Mouse (Mus musculus) midbrain, embryonic 14.5 days (tissue): ENCODE measurements around the gene Slc36a4. TPM values are rescaled to one million over a fixed set of nuclear protein-coding genes. Genes with fewer than 3 reads are reported as not detected.

Experiments used
- ATAC-seq: fragments of 200-750 bp; cut with Nextera tagmentation; 2 replicates; pipeline ENCODE4 v1.8.0; 2017; ENCODE audit warnings: moderate number of reproducible peaks, moderate library complexity; ENCODE audit not compliant: low FRiP score, low TSS enrichment
- DNase-seq: peaks from one replicate; pipeline ENCODE4 v3.0.0-alpha.2; 2015
- H3K27ac ChIP-seq: fragments of 300-500 bp; sonication (generic); replicated peaks from 2 replicates; pipeline ENCODE4 v1.5.1; 2014; ENCODE audit warnings: mild to moderate bottlenecking, low read depth, low read length, moderate library complexity
- H3K27me3 ChIP-seq: fragments of 300-500 bp; sonication (generic); 2 replicates; pipeline ENCODE4 v1.6.1; 2014; ENCODE audit warnings: low read length, control low read depth, mixed read lengths; ENCODE audit not compliant: control insufficient read depth, insufficient read depth
- H3K36me3 ChIP-seq: fragments of 300-500 bp; sonication (generic); 2 replicates; pipeline ENCODE4 v1.6.1; 2014; ENCODE audit warnings: low read length, control low read depth; ENCODE audit not compliant: control insufficient read depth, insufficient read depth
- H3K4me1 ChIP-seq: fragments of 300-500 bp; sonication (generic); 2 replicates; pipeline ENCODE4 v1.6.1; 2014; ENCODE audit warnings: mild to moderate bottlenecking, antibody characterized with exemption, low read length, control low read depth; ENCODE audit not compliant: control insufficient read depth, insufficient read depth
- H3K4me2 ChIP-seq: fragments of 300-500 bp; sonication (generic); 2 replicates; pipeline ENCODE4 v1.6.1; 2014; ENCODE audit warnings: mild to moderate bottlenecking, low read length, moderate library complexity
- H3K4me3 ChIP-seq: fragments of 300-500 bp; sonication (generic); replicated peaks from 2 replicates; pipeline ENCODE4 v1.5.1; 2014; ENCODE audit warnings: low read depth, low read length
- H3K9ac ChIP-seq: fragments of 300-500 bp; sonication (generic); replicated peaks from 2 replicates; pipeline ENCODE4 v1.6.1; 2014; ENCODE audit warnings: mild to moderate bottlenecking, low read length, moderate library complexity
- H3K9me3 ChIP-seq: fragments of 300-500 bp; sonication (generic); 2 replicates; pipeline ENCODE4 v1.6.1; 2016; ENCODE audit warnings: low read length, control low read depth, mixed read lengths; ENCODE audit not compliant: control insufficient read depth
- WGBS: fragments of 180-500 bp; shearing (Covaris S2); extraction: QIAGEN DNeasy Blood & Tissue Kit; methylation state at CpG from one replicate; pipeline ENCODE4 v1.1.7; 2014; 5-methylcytosine and 5-hydroxymethylcytosine counted together
- polyA plus RNA-seq: library from polyadenylated mRNA; unstranded; fragments of >200 nt; fragmentation: Nextera tagmentation; extraction: Ambion mirVana; gene quantifications from 2 replicates; pipeline ENCODE4 v1.2.1, GENCODE M21; 2014

Gene Slc36a4
- polyA plus RNA-seq, 1 experiment from 2014 or later = 43.4 TPM

GRCm38 (mm10) chr9:15766379-15766778 is 56.8 kb downstream of the Slc36a4 start:
- Histone ChIP-seq H3K9ac (no peak overlapping the region), H3K9me3 (no peaks in the 10 kb centered on the region), H3K27ac (no peak overlapping the region), H3K4me1 (no peaks in the 10 kb centered on the region), H3K36me3 (no peaks in the 10 kb centered on the region), H3K27me3 (no peaks in the 10 kb centered on the region), H3K4me2 (no peak overlapping the region), H3K4me3 (no peak overlapping the region)
- DNase-seq (no peak), ATAC-seq (no peak)
- 56% methylated on average over 5 of the region's 5 CpGs for WGBS

- Histone ChIP-seq H3K4me1 (no peaks in the 10 kb centered on the region), H3K27ac (no peak overlapping the region), H3K9me3 (no peaks in the 10 kb centered on the region), H3K27me3 (no peaks in the 10 kb centered on the region), H3K4me3 (no peak overlapping the region), H3K36me3 (no peaks in the 10 kb centered on the region), H3K4me2 (no peak overlapping the region), H3K9ac (no peak overlapping the region)
- DNase-seq = no peak
- WGBS = 62% methylated on average over 5 of the region's 5 CpGs
- ATAC-seq = no peak
These were observed 57.3 kb downstream of the Slc36a4 start for GRCm38 (mm10) chr9:15766821-15767220.

DNA sequence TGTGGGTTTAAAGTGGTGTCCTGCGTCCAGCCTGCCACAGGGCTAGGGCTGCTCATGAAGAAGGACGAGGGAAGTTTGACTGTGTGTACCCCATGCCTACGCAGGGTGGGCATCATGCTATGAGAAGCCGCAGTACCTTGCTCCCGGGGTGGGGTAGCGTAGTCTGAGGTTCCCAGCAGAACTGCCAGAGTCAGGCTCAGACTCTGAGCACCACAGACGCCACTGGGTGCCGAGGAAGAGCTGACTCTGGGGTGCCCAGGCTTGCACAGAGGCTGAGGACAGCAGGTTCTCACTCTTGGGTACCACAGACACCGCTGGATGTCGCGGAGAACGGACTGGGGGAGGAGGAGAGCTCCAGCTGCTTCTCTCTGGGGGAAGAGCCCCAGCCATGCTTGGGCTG is 63.2 kb downstream of the Slc36a4 start:
- Histone ChIP-seq H3K27ac (no peak overlapping the region), H3K4me2 (no peak overlapping the region), H3K9me3 (no peaks in the 10 kb centered on the region), H3K4me3 (no peak overlapping the region), H3K9ac (no peak overlapping the region), H3K36me3 (no peaks in the 10 kb centered on the region), H3K27me3 (no peaks in the 10 kb centered on the region), H3K4me1 (no peaks in the 10 kb centered on the region)
- DNase-seq (no peak), ATAC-seq (no peak)
- WGBS = 88% methylated on average over 12 of the region's 12 CpGs

DNA sequence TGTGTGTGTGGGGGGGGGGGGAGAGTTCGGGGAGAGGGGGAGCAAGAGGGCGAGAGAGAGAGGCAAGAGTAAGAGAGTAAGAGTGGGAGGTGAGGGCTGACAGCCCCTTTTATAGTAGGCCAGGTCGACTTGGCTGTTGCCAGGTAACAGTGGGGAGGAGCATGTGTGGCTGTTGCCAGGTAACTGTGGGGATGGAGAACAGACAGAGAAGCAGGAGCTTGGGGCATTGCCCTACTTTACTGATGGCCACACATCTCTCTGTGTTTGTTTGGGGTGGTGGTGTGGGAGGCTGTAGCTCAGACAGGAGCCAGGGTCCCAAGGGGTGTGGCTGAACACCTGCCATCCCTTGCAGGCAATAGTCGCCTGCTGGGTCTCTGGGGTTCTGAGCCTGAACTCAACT is 63.9 kb downstream of the Slc36a4 start:
- 51% methylated on average over 2 of the region's 4 CpGs for WGBS
- Histone ChIP-seq H3K27ac (no peak overlapping the region), H3K9me3 (no peaks in the 10 kb centered on the region), H3K27me3 (no peaks in the 10 kb centered on the region), H3K4me2 (no peak overlapping the region), H3K36me3 (no peaks in the 10 kb centered on the region), H3K9ac (no peak overlapping the region), H3K4me1 (no peaks in the 10 kb centered on the region), H3K4me3 (no peak overlapping the region)
- DNase-seq = no peak
- ATAC-seq = no peak

- ATAC-seq = no peak
- 79% methylated on average over 1 of the region's 1 CpGs for WGBS
- Histone ChIP-seq H3K9ac (no peak overlapping the region), H3K36me3 (no peaks in the 10 kb centered on the region), H3K4me1 (no peaks in the 10 kb centered on the region), H3K9me3 (no peaks in the 10 kb centered on the region), H3K27ac (no peak overlapping the region), H3K27me3 (no peaks in the 10 kb centered on the region), H3K4me2 (no peak overlapping the region), H3K4me3 (no peak overlapping the region)
- no peak for DNase-seq
These were observed 65.4 kb downstream of the Slc36a4 start for GRCm38 (mm10) chr9:15774911-15775310.

DNA sequence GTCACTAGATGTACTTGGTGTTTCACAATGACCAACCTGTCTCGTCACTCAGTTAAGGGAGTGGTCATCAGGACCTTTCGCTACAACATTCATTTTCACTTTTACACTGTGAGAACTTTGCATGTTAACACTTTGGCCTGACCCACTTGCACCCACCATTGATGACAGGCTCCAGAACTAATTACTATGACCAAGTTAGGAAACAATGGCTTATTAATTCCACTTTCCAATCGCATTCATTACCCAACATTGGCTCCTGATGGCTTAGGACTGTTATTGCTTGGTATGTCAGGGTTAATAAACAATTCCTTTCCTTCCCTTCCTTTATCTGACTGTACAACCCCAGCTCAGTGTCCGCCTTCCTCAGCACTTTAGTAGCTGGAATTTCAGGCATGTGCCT is 72.4 kb downstream of the Slc36a4 start:
- no peak overlapping the region for H3K4me2 ChIP-seq
- H3K27ac ChIP-seq = no peak overlapping the region
- DNase-seq (no peak), ATAC-seq (no peak)
- WGBS = 84% methylated on average over 4 of the region's 4 CpGs
- no peaks in the 10 kb centered on the region for H3K27me3 ChIP-seq
- H3K9ac ChIP-seq = no peak overlapping the region
- H3K36me3 ChIP-seq = no peaks in the 10 kb centered on the region
- no peaks in the 10 kb centered on the region for H3K9me3 ChIP-seq
- no peak overlapping the region for H3K4me3 ChIP-seq
- no peaks in the 10 kb centered on the region for H3K4me1 ChIP-seq

GRCm38 (mm10) chr9:15786192-15786591 is 76.7 kb downstream of the Slc36a4 start:
- DNase-seq = no peak
- Histone ChIP-seq H3K27ac (no peak overlapping the region), H3K9ac (no peak overlapping the region), H3K36me3 (no peaks in the 10 kb centered on the region), H3K4me3 (no peak overlapping the region), H3K4me1 (no peaks in the 10 kb centered on the region), H3K9me3 (no peaks in the 10 kb centered on the region), H3K4me2 (no peak overlapping the region), H3K27me3 (no peaks in the 10 kb centered on the region)
- ATAC-seq = no peak
- 35% methylated on average over 3 of the region's 3 CpGs for WGBS

DNA sequence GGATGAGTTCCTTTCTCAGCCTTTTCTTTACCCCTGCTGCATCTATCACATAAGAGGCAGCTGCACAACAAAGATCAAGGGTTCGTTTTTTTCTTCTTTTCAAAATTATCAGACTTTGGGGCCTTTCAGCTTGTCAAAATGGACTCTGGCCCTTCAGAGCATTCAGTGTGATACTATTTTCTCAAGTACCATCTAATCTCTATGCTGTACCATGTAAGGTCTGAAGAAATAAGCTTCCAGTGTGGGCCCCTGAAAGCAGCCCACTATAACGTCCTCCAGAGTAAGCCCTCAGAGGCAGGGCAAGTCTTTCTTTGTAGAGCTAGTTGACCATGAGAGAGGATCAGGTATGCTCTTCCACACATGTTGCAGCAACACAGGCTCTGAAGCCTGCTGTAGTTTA is 77.1 kb downstream of the Slc36a4 start:
- WGBS = 62% methylated on average over 2 of the region's 2 CpGs
- no peaks in the 10 kb centered on the region for H3K27me3 ChIP-seq
- no peak overlapping the region for H3K4me2 ChIP-seq
- no peak overlapping the region for H3K27ac ChIP-seq
- DNase-seq = no peak
- no peaks in the 10 kb centered on the region for H3K4me1 ChIP-seq
- no peaks in the 10 kb centered on the region for H3K36me3 ChIP-seq
- H3K4me3 ChIP-seq = no peak overlapping the region
- H3K9me3 ChIP-seq = no peaks in the 10 kb centered on the region
- ATAC-seq = no peak
- H3K9ac ChIP-seq = no peak overlapping the region

DNA sequence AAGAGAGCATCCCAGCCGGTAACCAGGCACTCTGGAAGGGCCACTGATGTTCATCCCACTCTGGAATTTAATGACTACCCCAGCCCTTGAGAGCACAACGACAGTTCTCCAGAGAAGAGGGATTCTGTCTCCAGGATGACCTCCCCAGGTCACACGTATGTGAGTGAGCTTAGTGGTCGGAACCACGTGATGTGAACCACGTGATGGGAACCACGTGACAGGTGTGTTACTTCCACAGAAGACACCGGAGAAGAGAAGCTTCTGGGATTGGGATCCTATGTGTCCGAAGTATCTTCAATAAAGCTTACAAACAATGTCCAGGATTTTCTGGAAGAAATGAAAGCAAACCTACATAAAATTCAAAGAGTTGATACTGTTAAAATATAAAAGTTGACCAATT is 82.5 kb downstream of the Slc36a4 start:
- Histone ChIP-seq H3K9me3 (no peaks in the 10 kb centered on the region), H3K36me3 (no peaks in the 10 kb centered on the region), H3K4me3 (no peak overlapping the region), H3K4me2 (no peak overlapping the region), H3K9ac (no peak overlapping the region), H3K27ac (no peak overlapping the region), H3K27me3 (no peaks in the 10 kb centered on the region), H3K4me1 (no peaks in the 10 kb centered on the region)
- DNase-seq (no peak), ATAC-seq (no peak)
- 90% methylated on average over 9 of the region's 9 CpGs for WGBS
